Mouse (Mus musculus): ENCODE data around the gene Gm30083.

DNA sequence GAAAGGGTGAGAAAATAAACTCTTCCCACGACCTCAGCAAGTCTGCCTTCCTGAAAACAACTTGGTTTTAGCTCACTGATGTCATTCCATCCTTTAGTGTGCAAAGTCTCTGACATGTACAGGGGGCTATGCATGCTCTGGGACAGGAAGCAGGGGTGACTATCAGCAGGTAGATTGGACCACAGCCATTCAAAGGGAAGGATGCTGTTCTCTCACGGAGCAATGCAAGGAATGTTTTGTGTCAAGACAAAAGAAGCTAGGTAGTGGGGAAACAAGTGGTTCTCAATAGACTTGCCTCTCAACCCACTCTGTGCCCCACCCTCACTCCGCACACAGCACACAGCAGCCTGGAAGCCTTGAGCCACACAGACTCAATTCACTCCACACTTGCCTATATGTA lies 25.8 kb downstream of the Gm30083 start:
- TF ChIP-seq CTCF (IDR thresholded peaks at IDR 0.05; ENCODE audit: control insufficient read depth, insufficient read depth, low read length) (no peak), POLR2A (IDR thresholded peaks at IDR 0.05; ENCODE audit: borderline replicate concordance, control insufficient read depth, low read depth, low read length) (no peak)
